Mouse (Mus musculus): Measurements from ENCODE around the gene Atp5j.

GRCm38 (mm10) chr16:84853492-84853891 lies 18.1 kb upstream of the Atp5j start:
- TF ChIP-seq CTCF (conservative IDR thresholded peaks at IDR 0.05; ENCODE audit: low read length) (no peak), POU5F1 (IDR thresholded peaks at IDR 0.05; ENCODE audit: borderline replicate concordance, low read length) (no peak)
